Mouse (Mus musculus) midbrain, postnatal 0 days (tissue): ENCODE measurements at regions not wholly inside any gene's neighbourhood (a gene's known extent, or its start where the extent isn't known, plus 50 kb on each side); places are given as distances from the start of the nearest gene placed in this dataset.

Experiments
- ATAC-seq: fragments of 200-750 bp; cut with Nextera tagmentation; 2 replicates; pipeline ENCODE4 v1.8.0; 2017; ENCODE audit warnings: moderate number of reproducible peaks, mild to moderate bottlenecking, moderate TSS enrichment, moderate library complexity; ENCODE audit not compliant: low FRiP score
- DNase-seq: peaks from one replicate; pipeline ENCODE4 v3.0.0-alpha.2; 2015; ENCODE audit warnings: low spot score
- H3K27ac ChIP-seq: fragments of 300-500 bp; sonication (generic); 2 replicates; pipeline ENCODE4 v1.5.1; 2014; ENCODE audit warnings: low read depth, mild to moderate bottlenecking, low read length, mixed read lengths
- H3K27me3 ChIP-seq: fragments of 300-500 bp; sonication (generic); 2 replicates; pipeline ENCODE4 v1.6.1; 2014; ENCODE audit warnings: low read length, control low read depth, mixed read lengths; ENCODE audit not compliant: insufficient read depth
- H3K36me3 ChIP-seq: fragments of 300-500 bp; sonication (generic); 2 replicates; pipeline ENCODE4 v1.6.1; 2014; ENCODE audit warnings: low read length, control low read depth, mixed read lengths; ENCODE audit not compliant: insufficient read depth
- H3K4me1 ChIP-seq: fragments of 300-500 bp; sonication (generic); 2 replicates; pipeline ENCODE4 v1.6.1; 2014; ENCODE audit warnings: mild to moderate bottlenecking, control low read depth, antibody characterized with exemption, low read length, mixed read lengths; ENCODE audit not compliant: insufficient read depth
- H3K4me2 ChIP-seq: fragments of 300-500 bp; sonication (generic); 2 replicates; pipeline ENCODE4 v1.6.1; 2014; ENCODE audit warnings: low read depth, mild to moderate bottlenecking, low read length, mixed read lengths; ENCODE audit not compliant: poor library complexity, severe bottlenecking
- H3K4me3 ChIP-seq: fragments of 300-500 bp; sonication (generic); 2 replicates; pipeline ENCODE4 v1.5.1; 2014; ENCODE audit warnings: low read depth, mild to moderate bottlenecking, low read length, moderate library complexity
- H3K9ac ChIP-seq: fragments of 300-500 bp; sonication (generic); replicated peaks from 2 replicates; pipeline ENCODE4 v1.6.1; 2014; ENCODE audit warnings: mild to moderate bottlenecking, low read length, moderate library complexity, mixed read lengths; ENCODE audit not compliant: poor library complexity, severe bottlenecking
- H3K9me3 ChIP-seq: fragments of 300-500 bp; sonication (generic); 2 replicates; pipeline ENCODE4 v1.6.1; 2016; ENCODE audit warnings: low read length, control low read depth
- CTCF ChIP-seq: IDR thresholded peaks from 2 replicates; pipeline ENCODE4 v1.5.1; 2016; ENCODE audit warnings: antibody characterized with exemption, mild to moderate bottlenecking
- WGBS: fragments of 180-500 bp; shearing (Covaris S2); extraction: QIAGEN DNeasy Blood & Tissue Kit; methylation state at CpG from one replicate; pipeline ENCODE4 v1.1.7; 2014; 5-methylcytosine and 5-hydroxymethylcytosine counted together

DNA sequence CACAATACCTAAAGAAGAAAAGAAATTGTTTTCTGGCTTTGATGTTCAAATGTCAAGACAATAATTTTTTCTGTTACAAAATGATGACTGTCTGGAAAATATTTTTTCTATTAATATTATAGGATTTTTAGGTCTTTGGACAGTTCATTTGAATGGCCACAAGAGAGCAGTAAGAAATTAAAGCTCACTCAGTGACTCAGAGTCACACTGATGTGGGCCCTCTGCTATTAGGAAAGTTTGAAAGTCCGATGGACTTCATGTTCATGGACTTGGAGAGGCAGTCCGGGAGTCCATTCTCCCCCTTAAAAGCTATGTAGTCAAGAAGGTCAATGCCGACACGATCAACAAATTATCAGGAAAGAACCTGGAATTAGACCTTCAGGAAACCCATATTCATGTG lies 657.0 kb downstream of the Mecom start:
- Histone ChIP-seq H3K9me3 (no peaks in the 10 kb centered on the region), H3K27me3 (no peaks in the 10 kb centered on the region), H3K4me3 (no peak overlapping the region), H3K27ac (no peak overlapping the region), H3K4me2 (no peak overlapping the region), H3K9ac (no peak overlapping the region), H3K36me3 (no peaks in the 10 kb centered on the region), H3K4me1 (no peaks in the 10 kb centered on the region)
- DNase-seq (no peak), ATAC-seq (no peak)
- peak; percentile 59 for TF ChIP-seq CTCF
- WGBS = 81% methylated on average over 4 of the region's 4 CpGs

DNA sequence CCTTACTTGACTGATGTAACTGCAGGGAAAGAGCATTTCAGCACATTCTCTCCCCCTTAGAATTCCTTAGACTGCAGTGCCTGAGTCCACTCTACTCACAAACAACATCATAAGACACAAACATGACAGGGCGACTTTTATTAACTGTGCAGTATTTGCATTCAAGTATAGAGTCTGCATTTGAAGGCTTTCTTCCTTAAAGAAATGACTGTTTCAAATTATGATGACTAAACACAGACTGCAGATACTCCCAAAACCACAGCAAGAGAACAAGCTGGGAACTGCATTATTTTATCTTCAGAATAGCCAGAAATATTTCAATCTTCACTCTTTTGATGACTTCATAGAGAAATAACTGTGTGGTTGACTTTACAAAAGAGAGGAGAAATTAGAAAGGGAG lies 657.5 kb downstream of the Mecom start:
- H3K4me3 ChIP-seq = no peak overlapping the region

DNA sequence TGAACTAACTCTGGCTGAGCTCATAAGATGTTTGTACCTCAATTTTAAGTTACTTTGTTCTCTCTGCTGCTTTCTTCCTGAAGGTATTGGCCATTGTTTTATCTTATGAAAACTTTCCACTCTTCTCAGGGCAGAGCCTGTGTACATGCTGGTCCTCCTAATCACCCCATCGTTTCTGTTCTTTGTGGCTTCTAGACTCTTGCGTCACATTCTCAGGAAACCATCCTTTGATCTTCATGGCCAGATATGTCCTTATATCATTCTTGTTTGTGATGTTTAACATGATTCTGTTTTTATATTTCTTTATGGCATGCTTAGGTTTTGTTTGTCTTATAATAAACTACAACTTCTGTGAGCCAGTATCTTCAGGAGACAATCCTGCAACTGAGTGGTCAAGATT lies 658.2 kb downstream of the Mecom start:
- no peak overlapping the region for H3K4me2 ChIP-seq
- no peaks in the 10 kb centered on the region for H3K36me3 ChIP-seq
- no peak overlapping the region for H3K4me3 ChIP-seq
- no peak overlapping the region for H3K9ac ChIP-seq
- DNase-seq (no peak), ATAC-seq (no peak)
- H3K9me3 ChIP-seq = no peaks in the 10 kb centered on the region
- H3K27ac ChIP-seq = no peak overlapping the region
- TF ChIP-seq CTCF = no peak
- H3K27me3 ChIP-seq = no peaks in the 10 kb centered on the region
- no peaks in the 10 kb centered on the region for H3K4me1 ChIP-seq
- 92% methylated on average over 2 of the region's 2 CpGs for WGBS

More for the DNA sequence above, 657.5 kb downstream of the Mecom start:
- TF ChIP-seq CTCF = no peak
- WGBS = 78% methylated on average over 1 of the region's 1 CpGs
- H3K9me3 ChIP-seq = no peaks in the 10 kb centered on the region
- no peak overlapping the region for H3K9ac ChIP-seq
- no peak for ATAC-seq
- no peak overlapping the region for H3K27ac ChIP-seq
- DNase-seq = no peak
- H3K4me1 ChIP-seq = no peaks in the 10 kb centered on the region
- H3K27me3 ChIP-seq = no peaks in the 10 kb centered on the region
- H3K4me2 ChIP-seq = no peak overlapping the region
- no peaks in the 10 kb centered on the region for H3K36me3 ChIP-seq

DNA sequence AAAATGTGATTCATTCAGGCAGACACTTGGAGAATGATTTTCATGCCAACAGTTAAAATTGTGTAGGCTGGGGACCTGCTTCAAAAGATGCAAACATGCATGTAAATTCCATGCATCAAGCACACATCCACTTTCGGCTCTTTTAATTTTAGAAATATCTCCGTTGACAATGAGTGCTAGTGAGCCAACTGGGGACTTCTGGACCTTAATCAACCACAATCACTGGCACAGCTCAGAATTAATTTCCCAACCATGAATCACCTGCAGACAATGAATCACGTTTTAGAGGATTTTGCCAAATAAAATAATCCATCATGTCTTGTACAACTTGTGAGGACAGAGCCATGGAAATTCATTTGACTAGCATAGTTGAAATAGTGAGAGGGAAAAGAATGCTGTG lies 667.8 kb downstream of the Mecom start:
- no peak for ATAC-seq
- Histone ChIP-seq H3K27ac (no peak overlapping the region), H3K9ac (no peak overlapping the region), H3K4me2 (no peak overlapping the region), H3K4me3 (no peak overlapping the region), H3K9me3 (no peaks in the 10 kb centered on the region), H3K36me3 (no peaks in the 10 kb centered on the region), H3K4me1 (no peaks in the 10 kb centered on the region), H3K27me3 (no peaks in the 10 kb centered on the region)
- WGBS = 59% methylated on average over 3 of the region's 3 CpGs
- TF ChIP-seq CTCF = no peak
- no peak for DNase-seq

DNA sequence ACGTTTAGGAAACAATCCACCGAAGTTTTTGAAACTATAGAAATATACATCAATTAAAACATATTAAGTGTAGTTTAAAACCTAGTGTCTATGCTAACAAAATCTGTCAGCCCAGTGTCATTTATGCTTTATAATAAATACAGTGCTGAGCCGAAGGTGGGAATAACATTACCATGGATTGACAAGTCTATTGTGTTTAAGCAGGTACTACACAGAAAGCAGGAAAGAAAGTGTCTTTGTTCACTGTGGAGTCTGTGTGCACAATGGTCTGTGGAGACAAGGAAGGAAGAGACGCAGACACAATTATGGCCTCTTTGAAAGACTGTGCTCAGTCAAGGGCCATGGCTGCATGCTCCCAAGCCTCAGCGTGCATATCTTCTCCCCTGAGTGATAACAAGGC lies 672.0 kb downstream of the Mecom start:
- no peaks in the 10 kb centered on the region for H3K4me1 ChIP-seq

DNA sequence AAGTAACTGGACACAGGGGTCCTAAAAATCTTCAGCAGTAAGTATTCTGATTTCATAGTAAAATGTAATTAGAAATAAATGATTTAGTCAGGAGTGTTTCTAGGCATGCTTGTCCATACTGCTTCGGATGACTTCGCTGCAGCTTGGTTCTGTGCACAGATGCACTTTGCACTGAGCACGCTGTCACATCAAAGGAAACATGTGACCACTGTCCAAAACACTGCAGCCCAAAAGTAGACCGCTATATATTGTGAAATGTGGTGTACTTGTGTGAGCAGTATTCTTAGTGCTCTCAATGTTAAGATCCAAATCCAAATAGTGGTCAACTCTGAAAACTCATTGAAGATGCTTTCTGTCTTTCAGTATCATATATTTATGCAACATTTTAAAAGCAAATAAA lies 685.4 kb downstream of the Mecom start:
- no peak for DNase-seq
- Histone ChIP-seq H3K4me2 (no peak overlapping the region), H3K36me3 (no peaks in the 10 kb centered on the region), H3K27me3 (no peaks in the 10 kb centered on the region), H3K4me3 (no peak overlapping the region), H3K27ac (no peak overlapping the region), H3K9me3 (no peaks in the 10 kb centered on the region), H3K4me1 (no peaks in the 10 kb centered on the region), H3K9ac (no peak overlapping the region)
- 85% methylated on average over 4 of the region's 4 CpGs for WGBS
- TF ChIP-seq CTCF = no peak
- no peak for ATAC-seq

More for the DNA sequence above, 672.0 kb downstream of the Mecom start:
- Histone ChIP-seq H3K9me3 (no peaks in the 10 kb centered on the region), H3K4me3 (no peak overlapping the region), H3K27ac (no peak overlapping the region), H3K27me3 (no peaks in the 10 kb centered on the region), H3K9ac (no peak overlapping the region), H3K4me2 (no peak overlapping the region), H3K36me3 (no peaks in the 10 kb centered on the region)
- ATAC-seq (no peak), DNase-seq (no peak)
- TF ChIP-seq CTCF = no peak
- 49% methylated on average over 5 of the region's 5 CpGs for WGBS
